Mouse (Mus musculus): ENCODE measurements around the gene Tcaf3.

The Tcaf3 gene

GRCm38 (mm10) chr6:42597592-42597991 is at the start of gene Tcaf3:
Gene Tcaf3 (minus strand): TSS chr6:42597692.
- no peak for DNase-seq (ENCODE audit: low spot score in 2 of 2)

GRCm38 (mm10) chr6:42644912-42645549 is 47.5 kb upstream of the Tcaf3 start, which contains the start of gene Tcaf2:
Gene Tcaf2 (minus strand): TSS chr6:42645254.
- peak; percentile 67 for DNase-seq (ENCODE audit: low spot score in 2 of 2)

- DNase-seq (ENCODE audit: low spot score in 2 of 2): no peak
Observed at GRCm38 (mm10) chr6:42634393-42634792, 36.9 kb upstream of the Tcaf3 start.

- no peak for DNase-seq (ENCODE audit: low spot score in 2 of 2)
Observed at GRCm38 (mm10) chr6:42631395-42631794, 33.9 kb upstream of the Tcaf3 start.

GRCm38 (mm10) chr6:42616904-42617303 is 19.4 kb upstream of the Tcaf3 start:
- DNase-seq (ENCODE audit: low spot score in 2 of 2): no peak

- peak in 1 of 2 experiments; percentile 10 for DNase-seq (ENCODE audit: low spot score in 2 of 2)
Observed at GRCm38 (mm10) chr6:42612218-42612617, 14.7 kb upstream of the Tcaf3 start.

- DNase-seq (ENCODE audit: low spot score in 2 of 2): no peak
Observed at GRCm38 (mm10) chr6:42610954-42611522, 13.5 kb upstream of the Tcaf3 start.

- DNase-seq (ENCODE audit: low spot score in 2 of 2): no peak
Observed at GRCm38 (mm10) chr6:42593138-42593882, 4.2 kb downstream of the Tcaf3 start.

- no peak for DNase-seq (ENCODE audit: low spot score in 2 of 2)
Observed at GRCm38 (mm10) chr6:42586569-42586968, 10.9 kb downstream of the Tcaf3 start.

- DNase-seq (ENCODE audit: low spot score in 2 of 2): peak; percentile 48 to 79
Observed at GRCm38 (mm10) chr6:42583488-42583872, 14.0 kb downstream of the Tcaf3 start.

GRCm38 (mm10) chr6:42582741-42583487 is 14.6 kb downstream of the Tcaf3 start:
- DNase-seq (ENCODE audit: low spot score in 2 of 2): no peak

- no peak for DNase-seq (ENCODE audit: low spot score in 2 of 2)
Observed at GRCm38 (mm10) chr6:42578678-42579077, 18.8 kb downstream of the Tcaf3 start.

GRCm38 (mm10) chr6:42577433-42577832 is 20.1 kb downstream of the Tcaf3 start:
- DNase-seq (ENCODE audit: low spot score in 2 of 2): no peak

GRCm38 (mm10) chr6:42568205-42568604 is 29.3 kb downstream of the Tcaf3 start:
- peak; percentile 8 to 18 for DNase-seq (ENCODE audit: low spot score in 2 of 2)

- DNase-seq (ENCODE audit: low spot score in 2 of 2): no peak
Observed at GRCm38 (mm10) chr6:42566076-42566598, 31.4 kb downstream of the Tcaf3 start.

- no peak for DNase-seq (ENCODE audit: low spot score in 2 of 2)
Observed at GRCm38 (mm10) chr6:42562280-42562679, 35.2 kb downstream of the Tcaf3 start.

- DNase-seq (ENCODE audit: low spot score in 2 of 2): no peak
Observed at GRCm38 (mm10) chr6:42560885-42561284, 36.6 kb downstream of the Tcaf3 start.

GRCm38 (mm10) chr6:42558641-42559040 is 38.9 kb downstream of the Tcaf3 start:
- no peak for DNase-seq (ENCODE audit: low spot score in 2 of 2)

GRCm38 (mm10) chr6:42547461-42547860 is 50.0 kb downstream of the Tcaf3 start, which contains the start of gene Olfr455:
Gene Olfr455 (minus strand): TSS chr6:42547587.
- DNase-seq (ENCODE audit: low spot score in 2 of 2): no peak

- DNase-seq (ENCODE audit: low spot score in 2 of 2): no peak
Observed at GRCm38 (mm10) chr6:42546180-42546579, 51.3 kb downstream of the Tcaf3 start.

GRCm38 (mm10) chr6:42545451-42545885 is 52.0 kb downstream of the Tcaf3 start:
- no peak for DNase-seq (ENCODE audit: low spot score in 2 of 2)

GRCm38 (mm10) chr6:42544846-42545245 is 52.6 kb downstream of the Tcaf3 start:
- no peak for DNase-seq (ENCODE audit: low spot score in 2 of 2)
